Mouse (Mus musculus) spleen, adult 2 months (tissue): Measurements from ENCODE around the gene Rptor. TPM values are rescaled to one million over a fixed set of nuclear protein-coding genes. Genes with fewer than 3 reads are reported as not detected.
A peak's percentile ranks its signal among the peaks of the same experiment; 100 is the strongest.

Source experiments
- DNase-seq, 2 experiments: peaks; one replicate each; pipeline versions ENCODE4 v3.0.0 to v3.0.0-alpha.2; 2012 to 2021; ENCODE audit warnings: low spot score in 2 of 2, low read depth in 1 of 2
- H3K27ac ChIP-seq: fragments of 200-500 bp; 2 replicates; pipeline ENCODE4 v1.5.1; 2012; ENCODE audit warnings: low read length, inconsistent platforms; ENCODE audit not compliant: insufficient read depth
- H3K27me3 ChIP-seq: fragments of 200-500 bp; 2 replicates; pipeline ENCODE4 v1.6.1; 2012; ENCODE audit warnings: mild to moderate bottlenecking, moderate library complexity, low read length, inconsistent platforms; ENCODE audit not compliant: control insufficient read depth, insufficient read depth
- H3K36me3 ChIP-seq: fragments of 200-500 bp; 2 replicates; pipeline ENCODE4 v1.6.1; 2012; ENCODE audit warnings: mild to moderate bottlenecking, low read length, inconsistent platforms; ENCODE audit not compliant: control insufficient read depth, insufficient read depth
- H3K4me1 ChIP-seq: fragments of 200-500 bp; 2 replicates; pipeline ENCODE4 v1.6.1; 2011; ENCODE audit warnings: inconsistent platforms; ENCODE audit not compliant: control insufficient read depth, insufficient read depth, insufficient read length
- H3K4me3 ChIP-seq: fragments of 200-500 bp; 2 replicates; pipeline ENCODE4 v1.5.1; 2011; ENCODE audit warnings: mild to moderate bottlenecking, inconsistent platforms; ENCODE audit not compliant: insufficient read depth, insufficient read length; ENCODE audit errors: extremely low read depth
- CTCF ChIP-seq: fragments of 200-500 bp; IDR thresholded peaks from 2 replicates; pipeline ENCODE4 v1.5.1; 2011; ENCODE audit warnings: mild to moderate bottlenecking, inconsistent platforms; ENCODE audit not compliant: insufficient read depth, insufficient read length, insufficient replicate concordance; ENCODE audit errors: extremely low read depth
- POLR2A ChIP-seq: fragments of 200-500 bp; IDR thresholded peaks from 2 replicates; pipeline ENCODE4 v1.6.1; 2011; ENCODE audit warnings: low read depth, low read length, inconsistent platforms
- WGBS: fragments of 180-500 bp; shearing (Covaris S2); methylation state at CpG from one replicate; pipeline ENCODE4 v1.1.7; 2018; 5-methylcytosine and 5-hydroxymethylcytosine counted together
- polyA plus RNA-seq: library from polyadenylated mRNA; depleted of rRNA; stranded (reverse); fragments of >200 nt; gene quantifications from 2 replicates; pipeline ENCODE4 v1.2.3, GENCODE M21; 2012

Rptor gene
- polyA plus RNA-seq, 1 experiment: 18.0 TPM

DNA sequence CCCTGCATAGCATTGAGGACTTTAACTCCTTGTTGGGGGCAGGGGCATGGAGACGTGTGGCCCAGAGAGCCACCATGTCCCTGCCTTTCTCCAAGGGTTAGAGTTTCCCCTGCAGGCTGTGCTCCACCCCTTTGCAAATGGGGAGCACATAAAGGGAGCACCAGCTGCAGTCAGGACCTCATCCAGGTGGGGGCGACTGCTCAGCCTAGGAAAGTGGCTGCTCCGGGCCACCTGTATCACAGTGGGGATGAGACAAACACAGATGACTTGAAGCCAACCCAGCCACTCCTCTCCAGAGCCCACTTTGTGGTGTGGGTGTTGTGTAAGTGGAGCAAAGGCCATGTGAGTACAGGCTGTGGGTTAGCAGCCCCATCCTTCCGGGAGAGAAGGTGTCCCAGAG lies 298.5 kb downstream of the Rptor start:
- H3K27ac ChIP-seq: no peak overlapping the region
- no peaks in the 10 kb centered on the region for H3K27me3 ChIP-seq
- DNase-seq: no peak
- TF ChIP-seq POLR2A: no peak
- no peak for TF ChIP-seq CTCF
- peaks cover 1% of the 10 kb centered on the region; the same call in 1 of the 2 replicates for H3K4me1 ChIP-seq
- WGBS: 74% methylated on average over 4 of the region's 4 CpGs
- H3K4me3 ChIP-seq: no peak overlapping the region
- peaks cover 5% of the 10 kb centered on the region for H3K36me3 ChIP-seq

DNA sequence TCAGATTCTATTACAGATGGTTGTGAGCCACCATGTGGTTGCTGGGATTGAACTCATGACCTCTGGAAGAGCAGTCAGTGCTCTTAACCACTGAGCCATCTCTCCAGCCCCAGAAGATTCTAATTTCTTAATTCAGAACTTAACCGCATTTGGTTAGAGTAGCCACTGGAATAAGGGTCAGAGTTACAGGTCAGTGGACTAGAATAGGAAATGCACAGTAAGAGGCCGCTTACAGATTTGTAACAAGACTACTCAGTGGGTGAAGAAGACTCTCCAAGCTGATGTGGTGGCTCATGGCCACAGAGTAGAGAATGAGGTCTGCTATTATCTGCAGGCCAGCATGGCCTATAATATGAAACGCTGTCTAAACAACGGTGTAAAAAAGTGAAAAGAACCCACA lies 300.2 kb downstream of the Rptor start:
- H3K4me1 ChIP-seq: no peaks in the 10 kb centered on the region
- H3K4me3 ChIP-seq: no peak overlapping the region
- WGBS: 79% methylated on average over 4 of the region's 4 CpGs
- 0 out of 2 replicates have a peak, but pooled peaks cover 2% of the 10 kb centered on the region for H3K36me3 ChIP-seq
- DNase-seq: no peak
- H3K27ac ChIP-seq: no peak overlapping the region
- H3K27me3 ChIP-seq: no peaks in the 10 kb centered on the region
- no peak for TF ChIP-seq POLR2A
- TF ChIP-seq CTCF: no peak

GRCm38 (mm10) chr11:119904621-119905286 lies 302.0 kb downstream of the Rptor start:
- WGBS: 47% methylated on average over 5 of the region's 5 CpGs
- DNase-seq: peak in 1 of 2 experiments; percentile 61

GRCm38 (mm10) chr11:119905794-119906193 lies 303.1 kb downstream of the Rptor start:
- Histone ChIP-seq H3K36me3 (no peaks in the 10 kb centered on the region), H3K4me1 (no peaks in the 10 kb centered on the region), H3K4me3 (no peak overlapping the region), H3K27me3 (no peaks in the 10 kb centered on the region), H3K27ac (no peak overlapping the region)
- WGBS: 92% methylated on average over 5 of the region's 5 CpGs
- DNase-seq: no peak
- TF ChIP-seq POLR2A (no peak), CTCF (no peak)

More at GRCm38 (mm10) chr11:119904621-119905286, 302.0 kb downstream of the Rptor start:
- no peak overlapping the region for H3K27ac ChIP-seq
- no peaks in the 10 kb centered on the region for H3K4me1 ChIP-seq
- H3K4me3 ChIP-seq: no peak overlapping the region
- no peaks in the 10 kb centered on the region for H3K36me3 ChIP-seq
- H3K27me3 ChIP-seq: no peaks in the 10 kb centered on the region
- TF ChIP-seq POLR2A (no peak), CTCF (peak; percentile 82; the same call in 1 of the 2 replicates)

DNA sequence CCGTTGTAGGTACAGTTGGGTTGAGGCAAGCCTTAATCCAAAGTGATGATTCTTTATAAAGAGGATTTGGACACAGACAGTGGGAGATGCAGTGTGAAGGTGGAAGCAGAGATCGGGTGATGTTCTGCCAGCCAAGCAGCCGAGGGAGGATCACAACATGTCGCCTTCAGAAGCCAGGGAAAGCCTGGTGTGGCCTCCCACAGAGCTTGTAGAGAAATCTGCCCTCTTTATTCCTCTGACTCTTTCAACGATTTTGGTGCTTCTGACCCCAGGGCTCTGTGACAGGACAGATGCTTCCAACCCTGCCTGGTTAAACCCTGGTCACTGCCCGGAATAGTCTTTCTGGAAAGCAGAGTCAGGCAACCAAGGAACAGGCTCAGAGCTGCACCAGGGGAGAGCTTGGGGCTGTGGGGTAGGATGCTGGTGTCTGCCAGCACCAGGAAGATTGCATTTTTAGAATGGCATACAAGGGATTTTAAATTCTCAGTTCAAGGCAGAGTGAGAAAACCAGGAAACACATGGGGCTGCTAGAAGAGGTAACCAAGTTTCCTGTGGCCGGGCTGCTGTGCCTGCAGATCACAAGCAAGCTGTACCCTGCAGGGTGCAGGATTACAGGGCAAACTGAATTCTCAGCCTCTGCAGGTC lies 304.4 kb downstream of the Rptor start:
- TF ChIP-seq CTCF: no peak
- TF ChIP-seq POLR2A: no peak
- H3K4me1 ChIP-seq: no peaks in the 10 kb centered on the region
- no peaks in the 10 kb centered on the region for H3K27me3 ChIP-seq

DNA sequence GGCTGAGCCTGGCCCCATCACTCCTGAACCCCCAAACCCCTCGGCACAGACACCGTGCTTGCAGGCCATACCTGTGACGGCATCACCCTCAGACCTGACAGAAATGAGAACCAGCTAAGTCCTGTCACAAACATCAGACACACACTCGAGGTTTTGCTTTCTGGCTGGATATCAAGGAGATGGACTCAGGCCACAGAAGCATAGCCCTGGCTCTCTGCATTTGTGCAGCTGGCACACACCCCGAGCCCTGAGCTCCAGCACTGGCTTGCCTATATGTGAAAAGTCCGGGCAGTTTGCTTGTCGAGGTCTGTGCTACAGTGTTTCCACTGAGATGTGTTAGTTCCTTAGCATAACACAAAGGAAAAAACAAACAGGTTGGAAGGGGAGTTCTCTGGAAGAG lies 305.0 kb downstream of the Rptor start:
- TF ChIP-seq POLR2A (no peak), CTCF (no peak)
- Histone ChIP-seq H3K27me3 (no peaks in the 10 kb centered on the region), H3K36me3 (no peaks in the 10 kb centered on the region), H3K27ac (no peak overlapping the region), H3K4me1 (peaks cover under 1% of the 10 kb centered on the region; the same call in 1 of the 2 replicates), H3K4me3 (no peak overlapping the region)
- no peak for DNase-seq
- 29% methylated on average over 7 of the region's 7 CpGs for WGBS

More for the DNA sequence above, 304.4 kb downstream of the Rptor start:
- Histone ChIP-seq H3K27ac (no peak overlapping the region), H3K36me3 (no peaks in the 10 kb centered on the region), H3K4me3 (no peak overlapping the region)
- 41% methylated on average over 7 of the region's 7 CpGs for WGBS
- no peak for DNase-seq

DNA sequence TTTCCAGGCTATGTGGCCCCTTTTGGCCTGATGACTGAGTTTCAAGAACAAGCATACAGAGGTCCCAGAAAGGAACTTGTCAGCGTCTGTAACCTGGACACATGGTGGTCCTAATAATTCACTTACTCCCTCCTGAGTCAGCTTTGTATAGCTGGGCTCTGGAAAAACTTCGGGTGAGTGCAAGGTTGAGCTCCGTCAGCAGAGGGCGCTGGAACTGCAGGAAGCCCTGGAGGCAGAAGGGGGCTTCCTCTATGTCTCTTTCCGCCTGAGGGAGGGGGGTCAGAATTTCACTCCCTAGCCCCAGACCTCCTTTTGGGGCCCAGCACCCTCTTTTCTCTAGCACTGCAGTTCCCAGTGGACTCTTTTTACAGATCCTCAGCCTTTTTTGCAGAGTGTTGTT lies 306.7 kb downstream of the Rptor start:
- Histone ChIP-seq H3K4me1 (peaks cover 10% of the 10 kb centered on the region; the same call in 1 of the 2 replicates), H3K4me3 (no peak overlapping the region), H3K27ac (no peak overlapping the region), H3K27me3 (no peaks in the 10 kb centered on the region), H3K36me3 (no peaks in the 10 kb centered on the region)
- WGBS: 1% methylated on average over 5 of the region's 5 CpGs
- TF ChIP-seq POLR2A (no peak), CTCF (peak; percentile 92)
- DNase-seq: peak in 1 of 2 experiments; percentile 64
